Mouse (Mus musculus): ENCODE data around the gene Atp6v1b1.

The Atp6v1b1 gene

GRCm38 (mm10) chr6:83742761-83743160 lies at the start of gene Atp6v1b1:
Gene Atp6v1b1, plus strand, starts transcription at chr6:83742990.
- in situ Hi-C loops (cut with MboI; ENCODE audit: unreplicated experiment in 2 of 2): no loop called here

- in situ Hi-C loops (cut with MboI; ENCODE audit: unreplicated experiment in 2 of 2): loop anchor here (5.0 to 25.0 kb wide), 5 partner anchors 38 to 1218 kb away; partner anchors contain the start of gene Tex261 (in 1 of the 2)
Measured at GRCm38 (mm10) chr6:83693835-83694234, 49.0 kb upstream of the Atp6v1b1 start.

GRCm38 (mm10) chr6:83695731-83696130 lies 47.1 kb upstream of the Atp6v1b1 start:
- in situ Hi-C loops (cut with MboI; ENCODE audit: unreplicated experiment in 2 of 2): loop anchor here in 1 of 2 experiments (25.0 kb wide), 1 partner anchor 1217 kb away; no protein-coding TSS in a partner anchor

GRCm38 (mm10) chr6:83696684-83697083 lies 46.1 kb upstream of the Atp6v1b1 start:
- in situ Hi-C loops (cut with MboI; ENCODE audit: unreplicated experiment in 2 of 2): loop anchor here in 1 of 2 experiments (25.0 kb wide), 1 partner anchor 1216 kb away; no protein-coding TSS in a partner anchor

GRCm38 (mm10) chr6:83697932-83698331 lies 44.9 kb upstream of the Atp6v1b1 start:
- in situ Hi-C loops (cut with MboI; ENCODE audit: unreplicated experiment in 2 of 2): loop anchor here in 1 of 2 experiments (25.0 kb wide), 1 partner anchor 1214 kb away; no protein-coding TSS in a partner anchor

- in situ Hi-C loops (cut with MboI; ENCODE audit: unreplicated experiment in 2 of 2): loop anchor here in 1 of 2 experiments (25.0 kb wide), 1 partner anchor 1212 kb away; no protein-coding TSS in a partner anchor
Measured at GRCm38 (mm10) chr6:83699971-83700370, 42.8 kb upstream of the Atp6v1b1 start.

GRCm38 (mm10) chr6:83701001-83701400 lies 41.8 kb upstream of the Atp6v1b1 start:
- in situ Hi-C loops (cut with MboI; ENCODE audit: unreplicated experiment in 2 of 2): no loop called here

GRCm38 (mm10) chr6:83702146-83702999 lies 40.4 kb upstream of the Atp6v1b1 start:
- in situ Hi-C loops (cut with MboI; ENCODE audit: unreplicated experiment in 2 of 2): no loop called here

GRCm38 (mm10) chr6:83703000-83703721 lies 39.6 kb upstream of the Atp6v1b1 start:
- in situ Hi-C loops (cut with MboI; ENCODE audit: unreplicated experiment in 2 of 2): no loop called here

GRCm38 (mm10) chr6:83703722-83704078 lies 39.1 kb upstream of the Atp6v1b1 start:
- in situ Hi-C loops (cut with MboI; ENCODE audit: unreplicated experiment in 2 of 2): no loop called here

- in situ Hi-C loops (cut with MboI; ENCODE audit: unreplicated experiment in 2 of 2): no loop called here
Measured at GRCm38 (mm10) chr6:83704294-83704693, 38.5 kb upstream of the Atp6v1b1 start.

GRCm38 (mm10) chr6:83704701-83705100 lies 38.1 kb upstream of the Atp6v1b1 start:
- in situ Hi-C loops (cut with MboI; ENCODE audit: unreplicated experiment in 2 of 2): no loop called here

GRCm38 (mm10) chr6:83707738-83708510 lies 34.9 kb upstream of the Atp6v1b1 start:
- in situ Hi-C loops (cut with MboI; ENCODE audit: unreplicated experiment in 2 of 2): no loop called here

- in situ Hi-C loops (cut with MboI; ENCODE audit: unreplicated experiment in 2 of 2): no loop called here
Measured at GRCm38 (mm10) chr6:83710361-83711066, 32.3 kb upstream of the Atp6v1b1 start.

GRCm38 (mm10) chr6:83711067-83711675 lies 31.6 kb upstream of the Atp6v1b1 start, which contains the start of gene Vax2:
Gene Vax2, plus strand, starts transcription at chr6:83711264.
- in situ Hi-C loops (cut with MboI; ENCODE audit: unreplicated experiment in 2 of 2): no loop called here

- in situ Hi-C loops (cut with MboI; ENCODE audit: unreplicated experiment in 2 of 2): no loop called here
Measured at GRCm38 (mm10) chr6:83711725-83712475, 30.9 kb upstream of the Atp6v1b1 start.

GRCm38 (mm10) chr6:83713271-83714136 lies 29.3 kb upstream of the Atp6v1b1 start:
- in situ Hi-C loops (cut with MboI; ENCODE audit: unreplicated experiment in 2 of 2): no loop called here

Measured in v-Abl transformed pro-B cells (cell line).